8 mouse cellular contexts compared by ENCODE assay signal in the genomic region with DNA sequence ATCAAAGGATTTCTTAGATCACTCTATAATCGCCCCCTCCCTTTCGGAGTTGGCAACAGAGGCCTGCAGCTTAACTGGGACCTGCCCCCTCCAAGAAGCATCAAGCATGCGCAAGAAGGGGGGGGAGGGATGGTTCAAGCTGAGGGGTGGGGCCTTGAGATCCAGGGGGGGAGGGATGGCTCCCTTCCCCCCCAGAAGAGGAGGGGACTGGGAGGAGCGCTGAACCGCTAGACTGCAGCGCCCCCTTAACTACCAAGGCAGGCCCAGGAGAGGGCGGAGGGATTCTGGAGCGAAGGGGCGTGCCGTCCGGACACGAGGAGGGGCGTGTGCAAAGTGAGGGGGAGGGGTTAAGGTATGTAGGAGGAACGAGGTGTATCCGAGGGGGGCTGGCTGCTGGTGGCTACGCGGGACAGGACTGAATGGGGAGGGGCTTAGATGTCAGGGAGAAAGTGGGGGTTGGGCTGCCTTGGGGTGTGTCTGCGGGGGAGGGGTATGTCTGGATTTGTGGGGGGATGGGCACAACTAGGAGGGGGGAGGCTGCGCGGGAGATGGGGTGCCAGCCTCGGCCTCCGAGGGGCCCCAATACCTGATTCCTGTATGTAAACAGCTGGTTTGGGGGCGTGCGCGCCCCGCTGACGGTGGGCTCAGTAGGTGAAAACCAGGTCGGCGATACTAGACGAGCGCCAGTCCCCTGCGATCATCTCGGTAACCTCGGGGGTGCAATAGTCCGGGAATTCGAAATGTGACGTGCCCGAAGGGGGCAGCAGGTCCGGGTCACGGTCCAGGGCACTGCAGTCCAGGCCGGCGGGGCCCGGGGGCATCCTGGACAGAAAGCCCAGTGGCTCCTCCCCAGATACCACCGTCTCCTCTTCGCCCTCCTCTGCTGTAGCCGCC. TPM values are rescaled to one million over a fixed set of nuclear protein-coding genes. Genes with fewer than 3 reads are reported as not detected.
DNase-seq lines count a peak whose midpoint lies in the region; ATAC-seq and TF ChIP-seq lines count a peak whose summit lies in the region.

No protein-coding gene starts in this region.

- peak overlapping the region; percentile 81 for H3K4me3 ChIP-seq in ES-Bruce4 (ENCODE audit: low read depth, low read length)
- H3K4me3 ChIP-seq in forebrain, embryonic 14.5 days (ENCODE audit: low read depth, low read length) = peak overlapping the region; percentile 94
- peak overlapping the region; percentile 79 for H3K4me3 ChIP-seq in liver, embryonic 16.5 days (ENCODE audit: low read depth, low read length)
- H3K4me3 ChIP-seq in neural tube, embryonic 14.5 days (ENCODE audit: low read depth, low read length) = peak overlapping the region; percentile 88

- WGBS in forebrain, embryonic 14.5 days = under 1% methylated on average over 45 of the region's 46 CpGs
- WGBS in liver, embryonic 16.5 days (ENCODE audit: insufficient replicate concordance) = under 1% methylated on average over 45 of the region's 46 CpGs
- WGBS in neural tube, embryonic 14.5 days = under 1% methylated on average over 42 of the region's 46 CpGs

- TF ChIP-seq CTCF in ES-Bruce4 (IDR thresholded peaks at IDR 0.05; ENCODE audit: low read depth, low read length) = no peak

- TF ChIP-seq EP300 in ES-Bruce4 (IDR thresholded peaks at IDR 0.05; ENCODE audit: insufficient read depth, low read depth, low read length) = peak; percentile 79

- peak; percentile 58 for ATAC-seq in forebrain, embryonic 14.5 days
- peak; percentile 47 for ATAC-seq in liver, embryonic 16.5 days (ENCODE audit: low read depth)
- ATAC-seq in neural tube, embryonic 14.5 days (ENCODE audit: low read depth) = peak; percentile 47

- TF ChIP-seq POLR2A in ES-Bruce4 (IDR thresholded peaks at IDR 0.05; ENCODE audit: insufficient read depth, low read length) = no peak

- H3K9me3 ChIP-seq in ES-Bruce4 (replicated peaks; ENCODE audit: control insufficient read depth, insufficient read depth, low read length, poor library complexity, severe bottlenecking) = no peaks in the 10 kb centered on the region
- H3K9me3 ChIP-seq in forebrain, embryonic 14.5 days (replicated peaks; ENCODE audit: control insufficient read depth, low read length) = no peaks in the 10 kb centered on the region
- H3K9me3 ChIP-seq in liver, embryonic 16.5 days (replicated peaks; ENCODE audit: control insufficient read depth, low read length) = no peaks in the 10 kb centered on the region
- no peaks in the 10 kb centered on the region for H3K9me3 ChIP-seq in neural tube, embryonic 14.5 days (ENCODE audit: control insufficient read depth, low read length)

- peak; percentile 81 for DNase-seq in cerebellum, adult 11-12 months
- peak; percentile 98 for DNase-seq in forebrain, embryonic 14.5 days (ENCODE audit: low spot score)
- peak; percentile 92 for DNase-seq in heart, postnatal 10 days
- DNase-seq in layer of hippocampus, adult 11-12 months (ENCODE audit: low spot score) = peak; percentile 90
- peak; percentile 98 for DNase-seq in telencephalon, adult 2 months (ENCODE audit: low read depth, low spot score)

- H3K36me3 ChIP-seq in ES-Bruce4 (ENCODE audit: control insufficient read depth, insufficient read depth, low read length, poor library complexity, severe bottlenecking) = no peaks in the 10 kb centered on the region
- H3K36me3 ChIP-seq in forebrain, embryonic 14.5 days (ENCODE audit: control insufficient read depth, insufficient read depth, low read length) = no peaks in the 10 kb centered on the region
- no peaks in the 10 kb centered on the region for H3K36me3 ChIP-seq in liver, embryonic 16.5 days (ENCODE audit: control insufficient read depth, insufficient read depth)
- H3K36me3 ChIP-seq in neural tube, embryonic 14.5 days (ENCODE audit: control insufficient read depth, insufficient read depth, low read length) = no peaks in the 10 kb centered on the region

- H3K4me2 ChIP-seq in forebrain, embryonic 14.5 days (ENCODE audit: low read length) = peak overlapping the region; percentile 56
- H3K4me2 ChIP-seq in liver, embryonic 16.5 days (ENCODE audit: low read depth, low read length) = peak overlapping the region; percentile 90
- peak overlapping the region; percentile 90 for H3K4me2 ChIP-seq in neural tube, embryonic 14.5 days (ENCODE audit: low read depth, low read length)

- peaks cover 8% of the 10 kb centered on the region for H3K4me1 ChIP-seq in ES-Bruce4 (ENCODE audit: control insufficient read depth, insufficient read depth, low read length)
- peaks cover 19% of the 10 kb centered on the region for H3K4me1 ChIP-seq in forebrain, embryonic 14.5 days (ENCODE audit: control insufficient read depth, insufficient read depth, low read length)
- H3K4me1 ChIP-seq in liver, embryonic 16.5 days (ENCODE audit: control insufficient read depth, low read depth, low read length) = peaks cover 42% of the 10 kb centered on the region
- peaks cover 35% of the 10 kb centered on the region for H3K4me1 ChIP-seq in neural tube, embryonic 14.5 days (ENCODE audit: control insufficient read depth, insufficient read depth, low read length)

- H3K9ac ChIP-seq in ES-Bruce4 (ENCODE audit: low read depth, poor library complexity, severe bottlenecking) = peak overlapping the region; percentile 93
- peak overlapping the region; percentile 97 for H3K9ac ChIP-seq in forebrain, embryonic 14.5 days (ENCODE audit: low read length)
- H3K9ac ChIP-seq in liver, embryonic 16.5 days (ENCODE audit: low read depth, low read length) = peak overlapping the region; percentile 83
- peak overlapping the region; percentile 97 for H3K9ac ChIP-seq in neural tube, embryonic 14.5 days (replicated peaks; ENCODE audit: low read depth, low read length)

- intact Hi-C loops in heart, postnatal 10 days (cut with DNase I) = loop anchor here (2.0 kb wide), 1 partner anchor 18 kb away; the partner anchor contains the start of genes 6820408C15Rik and Zcchc3

- peak overlapping the region; percentile 41 for H3K27ac ChIP-seq in ES-Bruce4 (ENCODE audit: insufficient read depth, low read length)
- H3K27ac ChIP-seq in forebrain, embryonic 14.5 days (ENCODE audit: low read depth, low read length) = peak overlapping the region; percentile 100
- peak overlapping the region; percentile 93 for H3K27ac ChIP-seq in liver, embryonic 16.5 days (ENCODE audit: low read length)
- H3K27ac ChIP-seq in neural tube, embryonic 14.5 days (ENCODE audit: low read depth, low read length) = peak overlapping the region; percentile 99

- H3K27me3 ChIP-seq in ES-Bruce4 (ENCODE audit: control insufficient read depth, insufficient read depth, low read length, poor library complexity, severe bottlenecking) = no peaks in the 10 kb centered on the region
- no peaks in the 10 kb centered on the region for H3K27me3 ChIP-seq in forebrain, embryonic 14.5 days (replicated peaks; ENCODE audit: control insufficient read depth, insufficient read depth, low read length)
- H3K27me3 ChIP-seq in liver, embryonic 16.5 days (ENCODE audit: control insufficient read depth, insufficient read depth, low read depth, low read length) = no peaks in the 10 kb centered on the region
- no peaks in the 10 kb centered on the region for H3K27me3 ChIP-seq in neural tube, embryonic 14.5 days (ENCODE audit: control insufficient read depth, insufficient read depth, low read length)

RNA-seq across cellular contexts. Expression of gene Sox12, which starts 1.5 kb away (rescaled TPM):
- polyA plus RNA-seq in ES-Bruce4 (2011; ENCODE audit: insufficient read depth, insufficient read length, low read depth, missing spikeins) = 27.5 and 31.3 TPM in 2 replicates
- 18.2 and 21.8 TPM in 2 replicates for polyA plus RNA-seq in forebrain, embryonic 14.5 days (2014; fragmentation: Nextera tagmentation; extraction: Ambion mirVana)
- 10 to 100 TPM; 26.3 to 37.8 TPM for total RNA-seq in heart, postnatal 10 days (2021)
- polyA plus RNA-seq in liver, embryonic 16.5 days (2015; fragmentation: Nextera tagmentation; extraction: Ambion mirVana) = 0.77 and 0.99 TPM in 2 replicates
- 19.2 and 19.7 TPM in 2 replicates for polyA plus RNA-seq in neural tube, embryonic 14.5 days (2014; fragmentation: Nextera tagmentation; extraction: Ambion mirVana)

RNA-seq across cellular contexts. Expression of gene Zcchc3, which starts 18.5 kb away (rescaled TPM):
- 26.7 and 30.6 TPM in 2 replicates for polyA plus RNA-seq in ES-Bruce4 (2011; ENCODE audit: insufficient read depth, insufficient read length, low read depth, missing spikeins)
- polyA plus RNA-seq in forebrain, embryonic 14.5 days (2014; fragmentation: Nextera tagmentation; extraction: Ambion mirVana) = 17.3 and 18.2 TPM in 2 replicates
- 10 to 100 TPM; 18.0 to 18.1 TPM for total RNA-seq in heart, postnatal 10 days (2021)
- 6.4 and 6.7 TPM in 2 replicates for polyA plus RNA-seq in liver, embryonic 16.5 days (2015; fragmentation: Nextera tagmentation; extraction: Ambion mirVana)
- 14.5 and 18.0 TPM in 2 replicates for polyA plus RNA-seq in neural tube, embryonic 14.5 days (2014; fragmentation: Nextera tagmentation; extraction: Ambion mirVana)

RNA-seq across cellular contexts. Expression of gene 6820408C15Rik, which starts 19.0 kb away (rescaled TPM):
- not detected in 2 replicates for polyA plus RNA-seq in ES-Bruce4 (2011; ENCODE audit: insufficient read depth, insufficient read length, low read depth, missing spikeins)
- polyA plus RNA-seq in forebrain, embryonic 14.5 days (2014; fragmentation: Nextera tagmentation; extraction: Ambion mirVana) = 2.3 and 2.8 TPM in 2 replicates
- 1 to 10 TPM; 3.7 to 4.3 TPM for total RNA-seq in heart, postnatal 10 days (2021)
- polyA plus RNA-seq in liver, embryonic 16.5 days (2015; fragmentation: Nextera tagmentation; extraction: Ambion mirVana) = 0.12 and 0.18 TPM in 2 replicates
- polyA plus RNA-seq in neural tube, embryonic 14.5 days (2014; fragmentation: Nextera tagmentation; extraction: Ambion mirVana) = 0.87 and 0.99 TPM in 2 replicates

RNA-seq across cellular contexts. Expression of gene Nrsn2, which starts 19.9 kb away (rescaled TPM):
- polyA plus RNA-seq in ES-Bruce4 (2011; ENCODE audit: insufficient read depth, insufficient read length, low read depth, missing spikeins) = 1.1 TPM in 1 of 2 replicates, not detected in the other
- polyA plus RNA-seq in forebrain, embryonic 14.5 days (2014; fragmentation: Nextera tagmentation; extraction: Ambion mirVana) = 18.9 and 21.8 TPM in 2 replicates
- total RNA-seq in heart, postnatal 10 days (2021) = not detected
- not detected in 2 replicates for polyA plus RNA-seq in liver, embryonic 16.5 days (2015; fragmentation: Nextera tagmentation; extraction: Ambion mirVana)
- 42.9 and 54.4 TPM in 2 replicates for polyA plus RNA-seq in neural tube, embryonic 14.5 days (2014; fragmentation: Nextera tagmentation; extraction: Ambion mirVana)

RNA-seq across cellular contexts. Expression of gene Trib3, which starts 52.5 kb away (rescaled TPM):
- polyA plus RNA-seq in ES-Bruce4 (2011; ENCODE audit: insufficient read depth, insufficient read length, low read depth, missing spikeins) = 11.4 and 12.3 TPM in 2 replicates
- polyA plus RNA-seq in forebrain, embryonic 14.5 days (2014; fragmentation: Nextera tagmentation; extraction: Ambion mirVana) = 0.24 and 0.79 TPM in 2 replicates
- 1 to 10 TPM; 3.2 to 3.9 TPM for total RNA-seq in heart, postnatal 10 days (2021)
- 6.5 and 6.8 TPM in 2 replicates for polyA plus RNA-seq in liver, embryonic 16.5 days (2015; fragmentation: Nextera tagmentation; extraction: Ambion mirVana)
- polyA plus RNA-seq in neural tube, embryonic 14.5 days (2014; fragmentation: Nextera tagmentation; extraction: Ambion mirVana) = 1.1 and 1.6 TPM in 2 replicates

Comparison
In these comparisons a context has a peak if more than half of its experiments do, and no peak if none do; other contexts are left out.
1. Peak in every context shown above with its lines: DNase-seq, ATAC-seq, H3K4me3 ChIP-seq and H3K27ac ChIP-seq.
2. H3K27ac ChIP-seq: peak in every context shown above with its lines; median percentile 100 in forebrain, embryonic 14.5 days; 99 in neural tube, embryonic 14.5 days; 93 in liver, embryonic 16.5 days; 41 in ES-Bruce4.